ENCODE assay signal across 7 mouse cellular contexts in the genomic region with DNA sequence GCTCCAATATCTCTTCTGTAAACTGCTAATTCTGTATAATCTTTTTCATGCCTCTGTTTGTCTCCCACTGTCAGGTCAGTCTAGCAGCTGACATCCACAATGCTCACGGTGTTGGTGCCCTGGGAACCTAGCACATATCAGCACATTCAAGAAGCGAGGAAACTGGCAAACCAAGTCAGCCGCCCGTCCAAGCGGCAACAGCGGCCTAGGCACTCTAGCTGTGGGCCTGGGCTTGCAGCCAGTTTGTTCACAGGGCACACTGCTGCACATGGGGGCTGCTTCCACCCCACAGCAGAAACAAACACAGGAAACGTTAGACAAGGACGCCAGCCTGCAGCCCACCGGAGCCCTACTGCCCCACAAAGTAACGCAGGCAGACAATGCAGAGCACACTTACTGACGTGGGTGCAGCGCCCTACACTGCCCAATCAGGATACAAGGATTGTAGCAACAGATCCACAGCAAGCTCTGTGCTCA. TPM values are rescaled to one million over a fixed set of nuclear protein-coding genes. Genes with fewer than 3 reads are reported as not detected.
DNase-seq lines count a peak whose midpoint lies in the region; ATAC-seq lines count a peak whose summit lies in the region.

No protein-coding gene starts in this region.

- 89% methylated on average over 12 of the region's 12 CpGs for WGBS in limb, embryonic 12.5 days
- 87% methylated on average over 12 of the region's 12 CpGs for WGBS in limb, embryonic 10.5 days

- no peaks in the 10 kb centered on the region for H3K9me3 ChIP-seq in limb, embryonic 12.5 days
- H3K9me3 ChIP-seq in limb, embryonic 10.5 days (replicated peaks): no peaks in the 10 kb centered on the region

- H3K27ac ChIP-seq in limb, embryonic 12.5 days: 0 out of 2 replicates have a peak overlapping the region, but pooled peaks have one; percentile 25
- H3K27ac ChIP-seq in limb, embryonic 10.5 days: no peak overlapping the region

- H3K4me2 ChIP-seq in limb, embryonic 12.5 days: no peak overlapping the region

- no peak for ATAC-seq in limb, embryonic 12.5 days (ENCODE audit: insufficient number of reproducible peaks, insufficient read depth, low FRiP score, low TSS enrichment, low read depth)
- peak; percentile 51 for ATAC-seq in erythroblast, adult 5-6 weeks (replicated peaks; ENCODE audit: low FRiP score, poor library complexity, severe bottlenecking)
- peak; percentile 48 for ATAC-seq in megakaryocyte progenitor cell, adult 5-6 weeks (replicated peaks; ENCODE audit: poor library complexity)

- peaks cover 25% of the 10 kb centered on the region for H3K36me3 ChIP-seq in limb, embryonic 12.5 days
- H3K36me3 ChIP-seq in limb, embryonic 10.5 days: peaks cover 13% of the 10 kb centered on the region

- H3K4me3 ChIP-seq in limb, embryonic 12.5 days (replicated peaks): no peak overlapping the region
- H3K4me3 ChIP-seq in limb, embryonic 10.5 days: no peak overlapping the region

- no peak overlapping the region for H3K9ac ChIP-seq in limb, embryonic 12.5 days (replicated peaks)

- peaks cover 16% of the 10 kb centered on the region for H3K4me1 ChIP-seq in limb, embryonic 12.5 days (replicated peaks)
- peaks cover 12% of the 10 kb centered on the region; the same call in 1 of the 2 replicates for H3K4me1 ChIP-seq in limb, embryonic 10.5 days

- no peaks in the 10 kb centered on the region for H3K27me3 ChIP-seq in limb, embryonic 12.5 days
- no peaks in the 10 kb centered on the region for H3K27me3 ChIP-seq in limb, embryonic 10.5 days (ENCODE audit: low read depth, poor library complexity, severe bottlenecking)

- no peak for DNase-seq in limb, embryonic 10.5 days (ENCODE audit: low spot score)
- DNase-seq in kidney, adult 8-10 months: peak; percentile 30 to 38
- no peak for DNase-seq in cerebellum, postnatal 36 days
- DNase-seq in testis, postnatal 10 days (ENCODE audit: low spot score): no peak

RNA-seq across cellular contexts. Expression of gene Katnal1, which starts 31.1 kb away (rescaled TPM):
- 24.7 and 29.1 TPM in 2 replicates for polyA plus RNA-seq in limb, embryonic 12.5 days (2016; fragmentation: Nextera tagmentation; extraction: Ambion mirVana)
- 15.4 and 19.3 TPM in 2 replicates for polyA plus RNA-seq in limb, embryonic 10.5 days (2016; fragmentation: Nextera tagmentation; extraction: Ambion mirVana)
- total RNA-seq in erythroblast, adult 5-6 weeks (2015; ENCODE audit: low replicate concordance): 4.0 and 4.6 TPM in 2 replicates
- total RNA-seq in erythroblast, adult 5-6 weeks (2017; ENCODE audit: low replicate concordance): 9.1 and 10.4 TPM in 2 replicates
- total RNA-seq in megakaryocyte progenitor cell, adult 5-6 weeks (2015): 5.6 and 6.5 TPM in 2 replicates
- 6.9 and 9.0 TPM in 2 replicates for total RNA-seq in megakaryocyte progenitor cell, adult 5-6 weeks (2017)

Comparison
In these comparisons a context has a peak if more than half of its experiments do, and no peak if none do; other contexts are left out.
1. DNase-seq: peak in kidney, adult 8-10 months (2 of 2); none in limb, embryonic 10.5 days (single experiment), cerebellum, postnatal 36 days (0 of 2) and testis, postnatal 10 days (single experiment).